Mouse (Mus musculus) embryonic facial prominence, embryonic 15.5 days (tissue): ENCODE results near the gene Pear1. TPM values are rescaled to one million over a fixed set of nuclear protein-coding genes. Genes with fewer than 3 reads are reported as not detected.
A peak's percentile ranks its signal among the peaks of the same experiment; 100 is the strongest.

Source experiments
- ATAC-seq: fragments of 200-750 bp; cut with Nextera tagmentation; 2 replicates; pipeline ENCODE4 v1.8.0; 2017; ENCODE audit warnings: low read depth, moderate TSS enrichment; ENCODE audit not compliant: insufficient number of reproducible peaks, low FRiP score, low TSS enrichment
- H3K27ac ChIP-seq: fragments of 300-500 bp; sonication (generic); replicated peaks from 2 replicates; pipeline ENCODE4 v1.5.1; 2015; ENCODE audit warnings: mild to moderate bottlenecking, inconsistent platforms
- H3K27me3 ChIP-seq: fragments of 300-500 bp; sonication (generic); 2 replicates; pipeline ENCODE4 v1.6.1; 2015; ENCODE audit warnings: inconsistent platforms
- H3K36me3 ChIP-seq: fragments of 300-500 bp; sonication (generic); 2 replicates; pipeline ENCODE4 v1.6.1; 2015; ENCODE audit warnings: mild to moderate bottlenecking, inconsistent platforms
- H3K4me1 ChIP-seq: fragments of 300-500 bp; sonication (generic); 2 replicates; pipeline ENCODE4 v1.6.1; 2015; ENCODE audit warnings: inconsistent platforms
- H3K4me2 ChIP-seq: fragments of 300-500 bp; sonication (generic); replicated peaks from 2 replicates; pipeline ENCODE4 v1.6.1; 2015; ENCODE audit warnings: mild to moderate bottlenecking, inconsistent platforms
- H3K4me3 ChIP-seq: fragments of 300-500 bp; sonication (generic); replicated peaks from 2 replicates; pipeline ENCODE4 v1.5.1; 2015; ENCODE audit warnings: mild to moderate bottlenecking, inconsistent platforms
- H3K9ac ChIP-seq: fragments of 300-500 bp; sonication (generic); 2 replicates; pipeline ENCODE4 v1.6.1; 2015; ENCODE audit warnings: inconsistent platforms
- H3K9me3 ChIP-seq: fragments of 300-500 bp; sonication (generic); replicated peaks from 2 replicates; pipeline ENCODE4 v1.6.1; 2016; ENCODE audit warnings: inconsistent platforms
- WGBS: fragments of 180-500 bp; shearing (Covaris S2); methylation state at CpG from one replicate; pipeline ENCODE4 v1.1.7; 2015; 5-methylcytosine and 5-hydroxymethylcytosine counted together
- polyA plus RNA-seq: library from polyadenylated mRNA; unstranded; fragments of >200 nt; fragmentation: Nextera tagmentation; extraction: Ambion mirVana; gene quantifications from 2 replicates; pipeline ENCODE4 v1.2.1, GENCODE M21; 2015

Pear1 gene
- polyA plus RNA-seq, 1 experiment from 2014 or later: 27.4 TPM

DNA sequence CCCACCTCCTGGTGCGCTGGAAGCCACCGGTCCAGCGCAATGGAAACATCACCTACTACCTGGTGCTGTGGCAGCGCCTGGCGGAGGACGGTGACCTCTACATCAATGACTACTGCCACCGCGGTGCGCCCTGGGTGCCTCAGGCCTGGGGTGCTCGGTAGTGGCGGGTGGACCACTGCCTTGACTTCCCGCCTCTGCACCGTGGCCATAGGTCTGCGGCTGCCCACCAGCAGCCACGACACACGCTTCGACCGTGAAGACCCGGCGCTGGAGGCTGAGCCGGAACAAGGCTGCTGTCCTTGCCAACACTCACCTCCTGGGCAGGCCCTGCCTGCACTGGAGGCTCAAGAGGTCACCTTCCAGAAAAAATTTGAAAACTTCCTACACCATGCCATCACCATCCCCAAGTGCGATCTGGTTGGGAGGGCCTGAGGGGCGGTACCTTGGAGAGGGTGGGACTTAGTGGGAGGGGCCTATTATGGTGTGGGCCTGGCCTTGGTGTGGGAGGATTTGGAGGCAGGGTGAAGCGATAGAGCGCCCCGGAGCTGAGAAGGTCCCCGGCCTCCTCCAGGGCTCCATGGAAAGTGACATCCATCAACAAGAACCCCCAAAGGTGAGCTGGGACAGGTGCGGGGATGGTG lies 14.7 kb downstream of the Pear1 start:
- WGBS: 7% methylated on average over 28 of the region's 28 CpGs
- Histone ChIP-seq H3K36me3 (no peaks in the 10 kb centered on the region), H3K4me2 (peak overlapping the region; percentile 41), H3K4me1 (peaks cover 10% of the 10 kb centered on the region), H3K4me3 (peak overlapping the region; percentile 21), H3K9ac (no peak overlapping the region), H3K27me3 (peaks cover 69% of the 10 kb centered on the region), H3K9me3 (no peaks in the 10 kb centered on the region), H3K27ac (no peak overlapping the region)
- peak; percentile 65; the same call in 1 of the 2 replicates for ATAC-seq

DNA sequence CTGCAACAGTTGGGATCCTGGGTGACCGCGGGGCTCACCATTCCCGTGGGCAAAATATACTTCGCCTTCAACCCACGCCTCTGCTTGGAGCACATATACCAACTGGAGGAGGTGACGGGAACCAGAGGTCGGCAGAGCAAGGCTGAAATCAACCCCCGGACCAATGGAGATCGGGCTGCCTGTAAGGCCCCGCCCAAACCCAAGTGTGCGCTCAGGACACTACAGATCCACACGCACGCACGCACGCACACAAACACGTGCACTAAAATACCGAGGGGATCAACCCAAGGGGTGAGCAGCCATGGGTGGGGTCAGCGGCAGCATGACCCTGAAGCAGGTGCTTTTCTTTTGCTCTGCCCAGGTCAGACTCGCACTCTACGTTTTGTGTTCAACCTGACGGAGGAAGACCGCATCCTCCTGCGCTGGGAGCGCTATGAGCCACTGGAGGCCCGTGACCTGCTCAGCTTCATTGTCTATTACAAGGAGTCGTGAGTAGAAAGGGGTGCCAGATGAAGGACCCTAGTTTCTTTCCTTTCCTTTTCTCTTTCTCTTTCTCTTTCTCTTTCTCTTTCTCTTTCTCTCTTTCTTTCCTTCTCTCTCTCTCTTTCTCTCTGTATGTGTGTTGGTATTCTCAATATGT lies 19.9 kb downstream of the Pear1 start:
- WGBS: 8% methylated on average over 26 of the region's 26 CpGs
- Histone ChIP-seq H3K9ac (no peak overlapping the region), H3K4me1 (0 out of 2 replicates have a peak, but pooled peaks cover 5% of the 10 kb centered on the region), H3K27me3 (peaks cover 89% of the 10 kb centered on the region), H3K4me3 (peak overlapping the region; percentile 7; the same call in 1 of the 2 replicates), H3K9me3 (no peaks in the 10 kb centered on the region), H3K4me2 (peak overlapping the region; percentile 38), H3K36me3 (no peaks in the 10 kb centered on the region), H3K27ac (no peak overlapping the region)
- ATAC-seq: no peak

DNA sequence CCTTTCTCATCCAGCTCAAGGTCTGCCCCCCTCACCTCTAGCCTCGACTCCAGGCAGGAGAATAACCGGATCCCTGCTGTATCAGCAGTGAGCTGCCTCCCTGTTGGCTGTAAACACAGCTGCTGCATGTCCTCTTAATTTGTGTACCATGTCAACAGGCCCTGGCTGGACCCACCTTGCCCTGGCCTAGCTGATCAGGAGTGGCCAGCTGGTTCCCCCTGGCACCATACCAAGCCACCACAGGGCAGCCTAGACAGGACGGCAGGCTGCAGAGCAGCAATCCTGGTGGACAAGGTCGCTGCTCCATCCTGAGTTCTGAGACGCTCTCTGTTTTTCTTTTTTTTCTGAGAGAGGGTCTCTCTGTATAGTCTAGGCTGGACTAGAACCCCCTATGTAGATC lies 22.4 kb downstream of the Pear1 start:
- 48% methylated on average over 5 of the region's 5 CpGs for WGBS
- no peaks in the 10 kb centered on the region for H3K9me3 ChIP-seq
- H3K27me3 ChIP-seq: peaks cover 90% of the 10 kb centered on the region

DNA sequence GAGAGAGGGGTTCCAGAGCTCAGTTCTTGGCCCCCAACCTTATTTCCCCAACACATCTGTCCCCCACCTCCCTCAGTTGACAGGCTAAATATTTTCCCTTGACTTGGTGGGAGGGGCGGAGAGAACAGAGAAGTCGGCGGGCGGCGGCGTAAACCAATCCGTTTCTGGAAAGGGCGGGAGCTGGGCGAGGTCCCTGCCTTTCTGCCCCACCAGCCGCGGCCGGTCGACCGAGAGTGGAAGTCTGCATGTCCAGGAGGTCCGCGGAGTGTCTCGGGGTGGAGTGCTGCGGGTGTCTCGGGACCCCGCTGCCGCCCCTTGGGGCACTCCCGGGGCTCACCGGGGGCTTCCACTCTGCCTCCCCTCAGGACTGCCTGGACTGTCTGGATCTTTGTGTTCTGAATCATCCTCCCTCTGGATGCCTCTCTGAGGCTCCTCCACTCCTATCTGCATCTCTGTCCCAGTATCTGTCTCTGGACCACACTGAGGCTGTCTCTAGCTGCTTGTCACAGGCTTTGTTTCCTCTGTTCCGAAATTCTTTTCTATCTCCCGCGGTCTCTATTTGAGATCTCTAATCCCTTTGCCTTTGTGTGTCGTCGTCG lies 27.3 kb downstream of the Pear1 start, which contains the start of gene Insrr:
TSS of gene Insrr (plus strand) at position 216 of the 599 bp plus-strand sequence.
- Histone ChIP-seq H3K9ac (0 out of 2 replicates have a peak within 1 kb of the TSS, but pooled peaks have one; percentile 12), H3K27ac (no peak within 1 kb of the TSS), H3K4me2 (peak within 1 kb of the TSS; percentile 75), H3K4me3 (peak within 1 kb of the TSS; percentile 41), H3K4me1 (peaks cover 34% of the 10 kb centered on the region), H3K9me3 (no peaks in the 10 kb centered on the region), H3K27me3 (peaks cover 97% of the 10 kb centered on the region), H3K36me3 (no peaks in the 10 kb centered on the region)
- ATAC-seq: no peak
- under 1% methylated on average over 29 of the region's 29 CpGs for WGBS

More for the DNA sequence above, 22.4 kb downstream of the Pear1 start:
- ATAC-seq: no peak
- H3K4me2 ChIP-seq: no peak overlapping the region
- no peak overlapping the region for H3K27ac ChIP-seq
- no peaks in the 10 kb centered on the region for H3K36me3 ChIP-seq
- H3K9ac ChIP-seq: no peak overlapping the region
- peaks cover 17% of the 10 kb centered on the region for H3K4me1 ChIP-seq
- H3K4me3 ChIP-seq: no peak overlapping the region

DNA sequence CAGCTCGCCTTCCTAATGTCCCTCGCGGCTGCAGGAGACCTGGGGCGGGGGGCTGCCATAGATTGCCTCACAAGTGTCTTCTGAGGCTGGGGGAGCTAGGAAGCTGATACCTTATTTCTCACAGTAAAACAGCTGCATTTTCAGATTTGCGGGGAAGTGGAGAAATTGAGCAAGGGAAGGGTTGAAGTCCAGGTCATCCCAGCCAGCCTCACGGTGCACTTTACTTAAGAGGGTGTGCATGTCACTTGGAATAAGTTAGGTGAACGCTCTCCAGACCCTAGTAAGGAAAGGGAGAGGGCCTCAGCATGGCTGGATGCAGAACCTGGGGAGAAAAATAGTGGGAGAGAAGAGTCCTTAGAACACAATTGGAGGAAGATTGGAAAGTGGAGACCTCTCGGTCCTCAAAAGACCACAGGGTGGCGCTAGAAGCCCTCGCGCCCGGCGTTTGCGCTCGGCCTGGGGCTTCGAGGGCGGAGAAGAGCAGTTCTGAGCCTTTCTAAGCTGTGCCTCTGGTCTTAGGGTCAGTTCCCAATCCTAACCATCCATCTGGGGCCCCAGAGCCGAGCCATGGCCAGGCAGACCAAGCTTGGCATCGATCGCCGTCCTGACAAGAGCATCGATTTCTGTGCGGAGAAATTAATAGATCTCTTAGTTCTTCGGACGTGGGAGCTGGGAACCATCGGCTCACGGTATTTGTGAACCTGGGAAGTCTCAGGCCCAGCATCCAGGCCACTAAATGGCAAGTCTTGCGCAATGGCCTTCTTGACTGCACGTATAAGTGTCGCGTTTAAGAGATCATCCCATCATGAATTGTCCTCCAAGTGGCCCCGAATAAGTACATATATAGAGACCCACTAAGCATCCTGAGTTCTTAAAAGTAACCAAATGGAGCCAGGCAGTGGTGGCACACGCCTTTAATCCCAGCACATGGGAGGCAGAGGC lies 28.5 kb downstream of the Pear1 start:
- H3K9ac ChIP-seq: no peak overlapping the region
- ATAC-seq: no peak
- peaks cover 34% of the 10 kb centered on the region for H3K4me1 ChIP-seq
- 14% methylated on average over 33 of the region's 33 CpGs for WGBS
- no peak overlapping the region for H3K27ac ChIP-seq
- H3K27me3 ChIP-seq: peaks cover 97% of the 10 kb centered on the region
- H3K36me3 ChIP-seq: no peaks in the 10 kb centered on the region
- H3K4me3 ChIP-seq: peak overlapping the region; percentile 37
- H3K9me3 ChIP-seq: no peaks in the 10 kb centered on the region
- peak overlapping the region; percentile 61 for H3K4me2 ChIP-seq

DNA sequence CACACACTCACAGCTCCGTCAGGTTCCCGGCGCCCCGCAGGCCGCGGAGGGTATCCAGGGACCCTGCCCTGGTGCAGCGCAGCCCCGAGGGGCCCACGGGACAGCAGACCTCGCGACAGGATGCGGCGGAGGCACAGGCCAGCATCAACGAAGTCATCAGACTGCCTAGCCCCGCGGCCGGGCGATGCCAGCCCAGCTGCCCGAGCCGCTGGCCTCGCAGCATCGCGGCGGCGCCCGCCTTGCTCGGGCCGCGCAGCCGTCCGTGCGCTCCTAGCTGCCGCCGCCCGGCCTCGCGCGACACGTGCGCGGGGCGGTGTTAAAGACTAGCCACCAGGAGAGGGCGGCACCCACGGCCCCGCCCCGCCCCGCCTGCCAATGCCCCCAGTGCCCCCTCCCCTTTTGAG lies 29.2 kb downstream of the Pear1 start, which contains the start of gene Ntrk1:
TSS of gene Ntrk1 (minus strand) at position 241 of the 404 bp plus-strand sequence.
- no peaks in the 10 kb centered on the region for H3K9me3 ChIP-seq
- no peak for ATAC-seq
- no peaks in the 10 kb centered on the region for H3K36me3 ChIP-seq
- peak within 1 kb of the TSS; percentile 61 for H3K4me2 ChIP-seq
- H3K9ac ChIP-seq: no peak within 1 kb of the TSS
- H3K27ac ChIP-seq: no peak within 1 kb of the TSS
- H3K27me3 ChIP-seq: peaks cover 97% of the 10 kb centered on the region
- WGBS: under 1% methylated on average over 28 of the region's 47 CpGs
- peaks cover 36% of the 10 kb centered on the region for H3K4me1 ChIP-seq
- peak within 1 kb of the TSS; percentile 37 for H3K4me3 ChIP-seq

DNA sequence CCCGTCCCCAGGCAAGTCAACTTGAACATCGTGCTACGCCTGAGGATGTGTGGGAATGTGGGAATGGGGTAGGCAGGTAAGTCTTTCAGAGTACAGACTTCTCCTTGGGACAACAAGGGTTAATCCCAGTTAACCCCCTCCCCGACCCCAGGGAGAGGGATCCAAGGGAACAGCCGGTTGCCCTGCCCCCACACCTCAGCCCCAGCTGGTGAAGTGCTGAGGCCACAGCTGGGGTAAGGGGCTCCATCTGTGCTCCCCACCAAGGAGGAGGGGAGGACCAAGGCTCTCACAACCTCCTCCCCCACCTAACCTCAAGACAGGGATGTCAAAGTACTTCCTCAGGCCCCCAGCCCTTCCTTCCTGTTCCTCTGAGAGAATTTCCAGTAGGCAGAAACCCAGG lies 34.3 kb downstream of the Pear1 start:
- no peak for ATAC-seq
- H3K9ac ChIP-seq: no peak overlapping the region
- 20% methylated on average over 5 of the region's 5 CpGs for WGBS
- H3K27me3 ChIP-seq: peaks cover 49% of the 10 kb centered on the region
- H3K36me3 ChIP-seq: no peaks in the 10 kb centered on the region
- H3K4me1 ChIP-seq: peaks cover 28% of the 10 kb centered on the region
- H3K27ac ChIP-seq: no peak overlapping the region
- H3K4me2 ChIP-seq: no peak overlapping the region
- no peaks in the 10 kb centered on the region for H3K9me3 ChIP-seq
- no peak overlapping the region for H3K4me3 ChIP-seq

DNA sequence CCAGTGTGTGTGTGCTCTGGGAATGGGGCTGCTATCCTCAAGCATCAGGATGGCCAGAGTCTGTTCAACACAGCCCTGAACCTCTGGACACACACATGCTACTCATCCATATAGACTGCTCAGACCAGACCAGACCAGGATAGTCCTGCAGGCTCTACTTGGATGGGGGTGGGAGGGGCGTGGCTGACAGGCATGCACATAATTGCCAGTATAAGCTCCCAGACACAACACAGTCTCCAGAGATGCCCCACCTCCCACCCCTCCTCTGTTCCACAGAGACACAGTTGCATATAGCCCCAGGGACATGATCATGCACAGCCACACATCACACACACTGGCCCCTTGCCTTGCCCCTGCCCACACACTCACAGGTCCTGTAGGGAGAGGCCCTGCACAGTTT lies 34.9 kb downstream of the Pear1 start:
- WGBS: 25% methylated on average over 1 of the region's 1 CpGs
- H3K4me3 ChIP-seq: no peak overlapping the region
- H3K9me3 ChIP-seq: no peaks in the 10 kb centered on the region
- ATAC-seq: no peak
- H3K4me1 ChIP-seq: peaks cover 22% of the 10 kb centered on the region; the same call in 1 of the 2 replicates
- no peak overlapping the region for H3K27ac ChIP-seq
- H3K4me2 ChIP-seq: no peak overlapping the region
- no peak overlapping the region for H3K9ac ChIP-seq
- no peaks in the 10 kb centered on the region for H3K36me3 ChIP-seq
- H3K27me3 ChIP-seq: peaks cover 44% of the 10 kb centered on the region

DNA sequence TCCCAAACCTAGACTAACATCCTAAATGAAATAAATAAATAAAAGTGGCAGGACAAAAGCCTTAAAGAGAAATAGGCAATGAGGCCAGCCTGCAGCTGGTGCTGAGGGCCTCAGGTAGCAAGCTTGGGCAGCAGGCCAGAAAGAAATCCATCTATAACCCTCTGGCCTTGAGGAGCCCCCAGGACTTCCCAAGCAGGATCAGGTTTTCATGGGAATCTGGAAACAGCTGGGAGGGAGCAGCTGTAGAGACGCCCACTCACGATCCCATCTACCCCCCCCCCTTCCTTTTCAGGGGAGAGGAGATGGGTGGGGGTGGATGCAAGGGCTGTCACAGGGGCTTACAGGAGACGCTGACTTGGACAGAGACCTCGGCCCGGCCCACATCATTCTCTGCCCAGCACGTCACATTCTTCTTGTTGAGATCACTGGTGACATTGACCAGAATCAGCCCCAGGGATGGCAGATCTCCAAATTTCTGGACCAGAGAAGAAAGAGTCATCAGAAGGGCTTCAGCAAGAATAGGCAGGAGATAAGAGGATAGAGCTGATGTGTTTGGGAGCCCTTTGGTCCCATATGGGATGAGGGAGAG lies 38.4 kb downstream of the Pear1 start:
- WGBS: 46% methylated on average over 6 of the region's 6 CpGs
- Histone ChIP-seq H3K27me3 (peaks cover 14% of the 10 kb centered on the region), H3K4me3 (no peak overlapping the region), H3K4me2 (no peak overlapping the region), H3K9me3 (no peaks in the 10 kb centered on the region), H3K27ac (no peak overlapping the region), H3K9ac (no peak overlapping the region), H3K36me3 (no peaks in the 10 kb centered on the region), H3K4me1 (peaks cover 22% of the 10 kb centered on the region; the same call in 1 of the 2 replicates)
- ATAC-seq: peak; percentile 63

DNA sequence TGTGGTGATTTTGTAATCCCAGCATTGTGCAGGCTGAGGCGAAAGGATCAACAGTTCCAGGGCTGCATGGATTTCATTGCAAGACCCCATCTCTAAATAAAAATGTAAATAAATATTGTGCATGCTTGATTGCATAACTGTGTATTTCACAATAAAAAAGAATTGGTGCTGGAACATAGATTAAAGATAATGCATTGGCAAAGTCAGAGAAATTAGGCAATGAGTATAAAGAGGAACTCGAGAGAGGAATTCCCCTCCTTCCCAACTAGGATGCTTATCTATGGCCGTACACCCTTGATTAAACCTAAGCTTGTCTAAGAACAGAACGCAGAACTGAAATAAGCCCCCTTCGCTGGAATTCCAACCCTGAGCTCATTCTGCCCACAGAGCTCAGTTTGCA lies 39.0 kb downstream of the Pear1 start:
- no peak for ATAC-seq
- peaks cover 8% of the 10 kb centered on the region; the same call in 1 of the 2 replicates for H3K27me3 ChIP-seq
- no peak overlapping the region for H3K4me2 ChIP-seq
- no peak overlapping the region for H3K4me3 ChIP-seq
- H3K9ac ChIP-seq: no peak overlapping the region
- 64% methylated on average over 5 of the region's 5 CpGs for WGBS
- peaks cover 22% of the 10 kb centered on the region; the same call in 1 of the 2 replicates for H3K4me1 ChIP-seq
- H3K9me3 ChIP-seq: no peaks in the 10 kb centered on the region
- no peak overlapping the region for H3K27ac ChIP-seq
- H3K36me3 ChIP-seq: no peaks in the 10 kb centered on the region
